Mouse (Mus musculus): ENCODE results near the gene Ado.

Gene Ado

GRCm38 (mm10) chr10:67548877-67549731, at the start of gene Ado:
TSS of gene Ado (minus strand) at chr10:67548955.
- peak; percentile 83 to 90 for DNase-seq (ENCODE audit: low spot score in 2 of 2)

- no peak for DNase-seq (ENCODE audit: low spot score in 2 of 2)
These were observed 46.5 kb upstream of the Ado start for GRCm38 (mm10) chr10:67595278-67595677.

- DNase-seq (ENCODE audit: low spot score in 2 of 2): no peak
These were observed 37.3 kb upstream of the Ado start for GRCm38 (mm10) chr10:67585873-67586610.

- DNase-seq (ENCODE audit: low spot score in 2 of 2): no peak
These were observed 33.0 kb upstream of the Ado start for GRCm38 (mm10) chr10:67581698-67582285.

- DNase-seq (ENCODE audit: low spot score in 2 of 2): no peak
These were observed 31.1 kb upstream of the Ado start for GRCm38 (mm10) chr10:67579830-67580229.

- DNase-seq (ENCODE audit: low spot score in 2 of 2): no peak
These were observed 24.6 kb upstream of the Ado start for GRCm38 (mm10) chr10:67573310-67573709.

- no peak for DNase-seq (ENCODE audit: low spot score in 2 of 2)
These were observed 22.7 kb upstream of the Ado start for GRCm38 (mm10) chr10:67571443-67571842.

GRCm38 (mm10) chr10:67569539-67569938, 20.8 kb upstream of the Ado start:
- no peak for DNase-seq (ENCODE audit: low spot score in 2 of 2)

GRCm38 (mm10) chr10:67566104-67566503, 17.3 kb upstream of the Ado start:
- DNase-seq (ENCODE audit: low spot score in 2 of 2): no peak

- DNase-seq (ENCODE audit: low spot score in 2 of 2): no peak
These were observed 15.8 kb upstream of the Ado start for GRCm38 (mm10) chr10:67564509-67564908.

- no peak for DNase-seq (ENCODE audit: low spot score in 2 of 2)
These were observed 12.4 kb upstream of the Ado start for GRCm38 (mm10) chr10:67561185-67561584.

- DNase-seq (ENCODE audit: low spot score in 2 of 2): no peak
These were observed 11.1 kb upstream of the Ado start for GRCm38 (mm10) chr10:67559765-67560394.

GRCm38 (mm10) chr10:67558053-67558452, 9.3 kb upstream of the Ado start:
- DNase-seq (ENCODE audit: low spot score in 2 of 2): no peak

- peak in 1 of 2 experiments; percentile 73 for DNase-seq (ENCODE audit: low spot score in 2 of 2)
These were observed 397 bp downstream of the Ado start for GRCm38 (mm10) chr10:67548261-67548854.

GRCm38 (mm10) chr10:67547850-67548260, 900 bp downstream of the Ado start:
- DNase-seq (ENCODE audit: low spot score in 2 of 2): peak in 1 of 2 experiments; percentile 37

GRCm38 (mm10) chr10:67540591-67540990, 8.2 kb downstream of the Ado start:
- DNase-seq (ENCODE audit: low spot score in 2 of 2): no peak

- DNase-seq (ENCODE audit: low spot score in 2 of 2): no peak
These were observed 9.4 kb downstream of the Ado start for GRCm38 (mm10) chr10:67539401-67539730.

- DNase-seq (ENCODE audit: low spot score in 2 of 2): peak in 1 of 2 experiments; percentile 26
These were observed 10.0 kb downstream of the Ado start for GRCm38 (mm10) chr10:67538585-67539400.

GRCm38 (mm10) chr10:67538106-67538505, 10.6 kb downstream of the Ado start:
- peak in 1 of 2 experiments; percentile 26 for DNase-seq (ENCODE audit: low spot score in 2 of 2)

GRCm38 (mm10) chr10:67537151-67537994, 11.4 kb downstream of the Ado start:
- DNase-seq (ENCODE audit: low spot score in 2 of 2): peak; percentile 85 to 88

All from urinary bladder, adult 18-20 months (tissue).